Mouse (Mus musculus): Measurements from ENCODE around the gene Gm21987. TPM values are rescaled to one million over a fixed set of nuclear protein-coding genes. Genes with fewer than 3 reads are reported as not detected.
"Not testable (repeated sequence)": the region's sequence is repeated elsewhere in the genome, so short reads cannot be mapped to it uniquely, and the experiment has no call there.

Gene Gm21987
- total RNA-seq (2021), result not detected
- long read RNA-seq, experiment 1, result 0 reads
- long read RNA-seq, experiment 2, partial matches to known transcripts, result 0 of 3 reads
- long read RNA-seq, experiment 2, other reads (novel, unspliced or antisense), result 3 of 3 reads

- intact Hi-C loops (cut with DNase I), result no loop called here
- DNase-seq, result peak; percentile 90 to 91
Measured at GRCm38 (mm10) chr16:38346529-38347325, at the start of gene Gm21987, which contains the start of gene Cox17. Gm21987 (plus strand) TSS chr16:38347040. Cox17 (plus strand) TSS chr16:38346991.

DNA sequence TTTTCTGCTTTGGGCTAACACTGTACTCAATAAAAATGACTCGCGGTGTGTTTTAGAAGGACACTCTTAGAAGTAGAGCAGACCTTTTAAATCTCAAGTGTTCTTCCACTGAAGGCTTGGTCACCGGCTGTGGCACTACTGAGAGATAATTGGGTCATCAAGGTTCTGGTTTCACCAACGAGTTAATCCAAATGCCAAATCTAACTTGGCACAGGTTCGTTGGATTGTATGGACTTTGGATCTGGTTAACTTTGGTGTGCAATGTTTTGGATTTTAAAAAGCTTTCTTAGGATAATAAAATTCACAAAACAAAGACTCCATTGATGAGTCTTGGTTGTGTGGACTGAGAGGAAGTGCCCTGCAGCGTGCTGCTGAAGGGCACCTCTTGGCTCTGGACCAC, 48.4 kb upstream of the Gm21987 start:
- no peak for DNase-seq
- intact Hi-C loops (cut with DNase I), result no loop called here

DNA sequence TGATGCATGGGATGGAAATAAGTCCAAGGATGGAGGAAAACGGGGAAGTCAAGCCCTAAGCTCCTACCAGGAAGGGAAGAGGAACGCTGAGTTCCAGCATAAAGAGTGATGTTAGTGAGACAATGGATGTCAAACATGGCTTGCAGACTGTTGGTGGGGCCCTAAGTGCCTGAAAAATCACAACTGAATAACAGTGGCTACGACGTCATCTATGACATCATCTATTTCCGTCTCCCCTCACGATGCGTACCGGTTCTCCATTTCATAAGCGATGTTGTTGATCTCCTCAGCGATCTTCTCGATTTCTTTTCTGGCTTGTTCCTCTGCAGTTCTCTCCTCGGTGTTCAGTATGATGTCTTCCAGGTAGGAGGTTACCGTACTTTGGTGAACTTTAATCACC, 44.5 kb upstream of the Gm21987 start:
- intact Hi-C loops (cut with DNase I), result no loop called here

GRCm38 (mm10) chr16:38304460-38305194, 42.2 kb upstream of the Gm21987 start:
- DNase-seq, result peak in 1 of 2 experiments; percentile 16
- intact Hi-C loops (cut with DNase I), result no loop called here

More for the DNA sequence above, 44.5 kb upstream of the Gm21987 start:
- DNase-seq, result no peak

DNA sequence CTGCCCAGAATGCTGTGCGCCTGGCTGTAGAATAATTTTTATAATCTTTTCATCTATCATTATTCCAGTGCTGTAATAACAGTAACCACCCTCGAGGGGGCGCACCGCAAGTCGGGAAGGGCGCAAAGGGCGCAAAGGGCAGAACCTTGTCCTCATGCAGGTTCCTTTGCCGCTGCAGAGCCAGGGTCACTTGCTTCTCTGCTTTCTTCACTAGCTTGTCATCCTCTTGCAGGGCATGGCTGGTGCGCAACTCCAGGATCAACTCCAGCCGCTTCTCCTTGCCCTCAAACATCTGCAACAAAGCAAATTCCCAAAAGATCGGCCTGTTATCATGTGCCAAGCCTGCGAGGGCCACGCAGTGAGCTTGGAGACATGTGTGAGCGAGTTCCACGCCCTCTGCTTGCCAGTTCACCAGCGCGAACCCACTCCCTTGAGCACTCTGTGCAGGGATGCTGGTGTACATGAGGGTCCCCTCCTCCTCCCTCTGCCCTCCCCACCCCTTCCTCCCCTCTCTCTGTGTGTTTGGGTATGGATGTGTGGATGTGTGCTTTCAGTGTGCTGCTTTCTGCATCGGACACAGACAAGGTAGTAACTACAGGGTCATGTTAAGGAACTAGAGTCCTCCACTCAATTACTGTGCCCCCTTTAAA, 40.1 kb upstream of the Gm21987 start:
- intact Hi-C loops (cut with DNase I), result no loop called here
- DNase-seq, result no peak

- intact Hi-C loops (cut with DNase I), result no loop called here
- DNase-seq, result no peak
Measured at GRCm38 (mm10) chr16:38307221-38307605, 39.6 kb upstream of the Gm21987 start.

DNA sequence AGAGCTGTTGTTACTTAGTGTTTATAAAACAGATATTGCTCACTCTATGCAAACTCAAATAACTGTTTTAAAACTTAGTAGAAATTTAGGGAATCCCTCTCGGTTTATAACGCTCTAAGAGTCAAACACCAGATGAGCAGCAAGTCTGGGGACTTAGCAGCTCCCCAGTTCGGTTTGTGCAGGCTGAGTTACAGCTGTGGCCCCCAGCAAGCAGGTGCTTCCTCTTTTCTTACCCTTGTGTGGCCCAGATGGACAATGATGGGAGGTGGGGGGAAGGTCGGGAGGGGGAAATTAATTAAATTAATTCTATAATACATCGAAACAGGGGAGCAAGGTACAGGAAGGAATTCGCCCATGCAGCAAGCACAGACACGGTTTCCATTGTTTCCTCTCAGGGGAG, 39.2 kb upstream of the Gm21987 start:
- DNase-seq, result no peak
- intact Hi-C loops (cut with DNase I), result no loop called here

DNA sequence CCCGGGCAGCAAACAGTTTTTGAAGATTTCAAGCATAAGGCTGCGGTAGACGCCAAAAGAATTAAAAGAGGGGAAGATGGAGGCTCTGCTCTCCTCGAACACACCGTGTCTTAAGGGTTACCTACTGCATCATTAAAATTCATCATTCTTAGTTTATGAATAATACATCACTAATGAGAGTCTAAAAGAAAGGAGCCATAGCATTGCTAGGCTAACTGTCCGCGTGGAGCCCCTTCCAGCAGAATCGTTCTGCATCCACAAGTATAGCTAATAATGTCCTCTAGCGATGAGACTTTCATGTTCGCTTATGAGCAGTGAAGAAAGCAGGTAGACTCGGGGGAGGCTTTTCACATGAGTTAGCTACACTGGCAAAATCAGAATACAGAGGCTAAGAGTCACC, 38.6 kb upstream of the Gm21987 start:
- DNase-seq, result no peak
- intact Hi-C loops (cut with DNase I), result no loop called here

- intact Hi-C loops (cut with DNase I), result no loop called here
- no peak for DNase-seq
Measured at GRCm38 (mm10) chr16:38318492-38318891, 28.3 kb upstream of the Gm21987 start.

- no peak for DNase-seq
- intact Hi-C loops (cut with DNase I), result no loop called here
Measured at GRCm38 (mm10) chr16:38319087-38319486, 27.8 kb upstream of the Gm21987 start.

GRCm38 (mm10) chr16:38321452-38321935, 25.3 kb upstream of the Gm21987 start:
- no peak for DNase-seq
- intact Hi-C loops (cut with DNase I), result no loop called here

DNA sequence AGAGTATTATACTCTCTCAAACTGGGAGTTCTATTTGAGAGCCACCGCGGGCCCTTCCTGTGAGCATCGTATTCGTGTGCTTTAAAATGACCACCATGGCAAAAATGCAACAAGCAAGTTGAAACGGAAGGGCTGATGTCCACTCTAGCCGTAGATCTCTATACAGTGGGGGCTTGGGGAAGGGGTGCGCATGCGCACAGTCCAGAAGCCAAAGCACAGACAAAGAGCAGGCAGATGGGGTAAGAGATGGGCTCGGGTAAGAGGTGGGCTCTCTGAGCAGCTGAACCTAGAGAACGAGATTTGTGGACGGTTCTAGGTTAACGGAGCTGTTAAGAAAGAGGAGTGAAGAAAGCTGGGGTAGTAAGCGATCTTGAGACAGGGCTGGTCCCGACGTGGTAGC, 22.5 kb upstream of the Gm21987 start:
- no peak for DNase-seq
- intact Hi-C loops (cut with DNase I), result no loop called here

DNA sequence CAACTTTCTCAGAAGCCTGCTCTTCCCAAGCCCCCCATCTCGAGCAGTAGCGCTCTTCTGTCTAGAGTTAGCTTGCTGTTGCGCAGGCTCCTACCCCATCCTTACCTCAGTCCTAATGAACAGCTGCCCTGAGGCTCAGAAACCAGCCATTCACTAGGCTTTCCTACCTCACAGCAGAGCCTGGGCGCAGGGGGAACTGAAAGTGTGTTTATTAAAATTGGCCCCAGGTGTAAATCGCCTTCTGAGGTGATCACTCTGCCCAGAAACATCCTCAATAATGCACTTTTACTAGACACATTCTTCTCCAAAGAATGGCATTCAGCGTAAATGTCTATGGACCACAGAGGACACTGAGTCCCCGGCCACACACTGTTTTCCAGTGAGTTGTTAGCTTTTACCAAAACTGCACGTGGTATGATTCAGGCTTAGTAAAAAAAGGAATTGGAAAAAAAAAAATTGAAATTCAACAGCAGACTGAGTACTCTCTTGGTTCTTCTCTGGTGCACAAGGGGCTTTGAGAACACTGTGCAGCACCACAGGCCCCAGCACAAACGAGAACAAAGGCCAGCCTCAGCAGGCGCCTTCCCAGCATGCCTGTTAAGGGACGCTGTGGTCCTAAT, 20.0 kb upstream of the Gm21987 start:
- intact Hi-C loops (cut with DNase I), result no loop called here
- DNase-seq, result no peak

GRCm38 (mm10) chr16:38329340-38329739, 17.5 kb upstream of the Gm21987 start:
- intact Hi-C loops (cut with DNase I), result no loop called here
- no peak for DNase-seq

DNA sequence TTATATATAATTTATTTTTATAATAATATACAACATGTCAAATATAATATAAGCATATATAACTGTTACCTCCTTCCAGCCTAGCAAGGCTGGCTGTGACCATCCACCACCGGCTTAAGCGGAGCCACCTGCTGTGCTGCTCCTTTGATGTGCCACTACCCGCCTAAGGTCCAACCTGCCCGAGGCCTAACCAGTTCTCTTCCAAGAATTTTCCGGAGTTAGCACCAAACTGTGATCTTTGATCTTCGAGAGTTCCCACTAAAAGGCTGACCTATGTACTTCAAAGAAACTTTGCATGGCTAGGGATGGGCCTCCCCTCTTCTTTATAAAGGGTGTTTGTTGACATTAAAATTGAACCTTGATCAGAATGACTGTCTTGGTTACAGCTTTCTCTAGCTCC, 12.4 kb upstream of the Gm21987 start:
- intact Hi-C loops (cut with DNase I), result no loop called here
- no peak for DNase-seq

- intact Hi-C loops (cut with DNase I); DNase-seq: not testable (repeated sequence)
Measured at GRCm38 (mm10) chr16:38338077-38338476, 8.8 kb upstream of the Gm21987 start.

GRCm38 (mm10) chr16:38341396-38342324, 5.2 kb upstream of the Gm21987 start, which contains the start of gene Maats1:
Maats1 (minus strand) TSS chr16:38342143.
- DNase-seq, result peak; percentile 57 to 73
- intact Hi-C loops (cut with DNase I), result no loop called here

DNA sequence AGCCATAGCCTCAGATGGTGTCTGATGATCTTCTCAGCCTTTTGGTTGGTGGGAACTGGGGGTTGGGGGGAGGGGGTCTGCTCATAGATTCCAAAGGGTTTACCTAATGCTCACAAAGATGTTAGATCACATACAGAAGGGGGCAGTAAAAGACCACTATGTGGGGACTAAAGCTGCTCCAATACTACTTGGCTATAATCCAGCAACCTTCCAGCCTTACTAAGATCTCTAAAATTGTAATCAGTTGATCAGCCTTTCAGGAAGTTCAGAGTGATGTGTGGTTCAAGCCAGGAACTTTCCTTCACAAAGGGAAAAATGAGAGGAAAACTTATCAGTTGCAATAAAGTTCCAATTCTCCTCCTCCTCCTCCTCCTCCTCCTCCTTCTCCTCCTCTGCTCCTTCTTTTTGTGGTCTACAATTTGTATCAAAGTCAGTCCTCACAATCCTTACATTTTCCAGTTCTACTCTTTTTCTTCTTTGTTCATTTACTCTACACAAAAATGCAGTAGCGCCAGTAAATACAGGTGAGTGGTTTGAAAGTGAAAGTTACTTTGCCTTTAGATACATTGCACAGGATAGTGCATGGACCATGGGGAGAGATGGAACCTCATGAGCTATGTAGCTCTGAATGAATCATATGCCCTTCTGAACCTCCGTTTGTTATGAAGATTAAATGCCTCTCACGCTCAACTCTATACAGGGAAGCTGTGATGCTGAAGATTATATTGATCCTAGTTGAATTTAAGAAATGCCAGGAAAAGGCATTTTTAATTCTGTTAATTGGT, 1.7 kb upstream of the Gm21987 start:
- intact Hi-C loops (cut with DNase I), result loop anchor here (2.0 kb wide), 2 partner anchors 138 to 162 kb away; no protein-coding TSS in a partner anchor
- no peak for DNase-seq
